In the genomic region with DNA sequence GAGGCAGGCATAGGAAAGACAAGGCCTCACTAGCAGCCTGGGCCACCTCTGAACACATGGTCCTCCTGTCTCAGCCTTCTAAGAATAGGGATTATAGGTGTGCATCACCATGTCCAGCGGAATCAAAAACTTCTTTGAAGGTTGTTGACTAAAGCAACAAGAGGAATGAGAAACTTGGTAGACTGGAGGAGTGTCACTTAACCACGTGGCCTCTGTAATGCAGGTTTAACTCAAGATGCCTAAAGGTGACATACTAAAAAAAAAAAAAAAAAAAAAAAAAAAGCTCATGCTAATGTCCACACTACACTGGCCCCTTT, we compare ENCODE assay signal across 2 mouse cellular contexts.
TF ChIP-seq lines count a peak whose summit lies in the region.

No protein-coding gene starts in this region.

TF ChIP-seq in MEL, 35 proteins besides CTCF, POLR2A, EP300 and RAD21 (continued from another document):
- no peak for TF ChIP-seq MAFK (IDR thresholded peaks at IDR 0.05; ENCODE audit: borderline replicate concordance, low read depth, low read length)
- TF ChIP-seq SMC3 (IDR thresholded peaks at IDR 0.05; ENCODE audit: low read depth, low read length) = no peak
- TF ChIP-seq E2F4 (IDR thresholded peaks at IDR 0.05; ENCODE audit: borderline replicate concordance, low read depth, low read length) = no peak
- TF ChIP-seq MEF2A (IDR thresholded peaks at IDR 0.05; ENCODE audit: extremely low read depth, insufficient replicate concordance, low read depth, low read length, poor library complexity, severe bottlenecking) = no peak
- no peak for TF ChIP-seq ZC3H11A (IDR thresholded peaks at IDR 0.05; ENCODE audit: low read depth, low read length)
- TF ChIP-seq TAL1 (IDR thresholded peaks at IDR 0.05; ENCODE audit: low read length) = no peak
- no peak for TF ChIP-seq MXI1 (IDR thresholded peaks at IDR 0.05; ENCODE audit: low read depth, low read length)
- no peak for TF ChIP-seq MYC (IDR thresholded peaks at IDR 0.05; ENCODE audit: low read depth, low read length)
- no peak for TF ChIP-seq POLR2AphosphoS2 (IDR thresholded peaks at IDR 0.05; ENCODE audit: low read length)
TF ChIP-seq in MEL: peak in this region for 0.

TF ChIP-seq in myocyte, 11 proteins besides CTCF, POLR2A, EP300 and RAD21 (continued from another document):
- TF ChIP-seq MYOD1 (IDR thresholded peaks at IDR 0.05; ENCODE audit: control insufficient read depth in 1 of 3, insufficient read length in 2 of 3, low read depth in 2 of 3) (no peak), CEBPB (IDR thresholded peaks at IDR 0.05; ENCODE audit: insufficient read depth, poor library complexity, severe bottlenecking) (no peak), MAX (IDR thresholded peaks at IDR 0.05; ENCODE audit: low read depth) (no peak)
TF ChIP-seq in myocyte: peak in this region for 0.
